Mouse (Mus musculus): Measurements from ENCODE around the gene Ugt1a10. TPM values are rescaled to one million over a fixed set of nuclear protein-coding genes. Genes with fewer than 3 reads are reported as not detected.
A peak's percentile ranks its signal among the peaks of the same experiment; 100 is the strongest.

Gene Ugt1a10
- polyA plus RNA-seq (2014; fragmentation: Nextera tagmentation; extraction: Ambion mirVana): not detected in 2 replicates

DNA sequence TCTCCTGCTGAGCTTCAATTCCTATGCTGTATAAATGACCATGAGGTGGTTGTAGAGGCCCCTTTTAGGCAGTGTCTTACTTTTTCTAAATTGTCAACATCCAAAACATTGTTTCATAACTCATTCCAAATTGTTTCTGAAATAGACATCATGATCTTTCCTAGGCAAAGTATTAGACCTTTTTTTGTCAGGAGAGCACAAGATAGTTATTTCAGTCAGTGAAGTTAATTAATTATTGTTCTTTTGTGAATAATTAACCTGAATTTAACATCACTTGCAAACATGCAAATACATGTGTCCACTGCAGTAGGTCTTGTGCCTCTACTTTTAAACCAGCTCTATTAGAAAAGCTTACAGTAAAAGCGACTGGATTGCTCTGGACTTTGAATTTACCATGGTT, at the start of gene Ugt1a10:
TSS of gene Ugt1a10 (plus strand) at position 301 of the 400 bp plus-strand sequence.
- DNase-seq (ENCODE audit: low spot score): no peak
- Histone ChIP-seq H3K4me1 (ENCODE audit: control insufficient read depth, insufficient read depth, low read length) (no peaks in the 10 kb centered on the region), H3K4me3 (ENCODE audit: low read depth, low read length) (no peak within 1 kb of the TSS), H3K36me3 (ENCODE audit: control insufficient read depth, insufficient read depth, low read length) (no peaks in the 10 kb centered on the region), H3K27ac (replicated peaks; ENCODE audit: low read depth, low read length) (no peak within 1 kb of the TSS), H3K9ac (ENCODE audit: low read length) (no peak within 1 kb of the TSS), H3K9me3 (ENCODE audit: control insufficient read depth, low read length) (no peaks in the 10 kb centered on the region), H3K27me3 (ENCODE audit: control insufficient read depth, insufficient read depth, low read length) (no peaks in the 10 kb centered on the region), H3K4me2 (ENCODE audit: low read depth, severe bottlenecking) (no peak within 1 kb of the TSS)
- no peak for ATAC-seq (ENCODE audit: insufficient number of reproducible peaks, low FRiP score, low TSS enrichment, low read depth)
- 94% methylated on average over 1 of the region's 1 CpGs for WGBS

DNA sequence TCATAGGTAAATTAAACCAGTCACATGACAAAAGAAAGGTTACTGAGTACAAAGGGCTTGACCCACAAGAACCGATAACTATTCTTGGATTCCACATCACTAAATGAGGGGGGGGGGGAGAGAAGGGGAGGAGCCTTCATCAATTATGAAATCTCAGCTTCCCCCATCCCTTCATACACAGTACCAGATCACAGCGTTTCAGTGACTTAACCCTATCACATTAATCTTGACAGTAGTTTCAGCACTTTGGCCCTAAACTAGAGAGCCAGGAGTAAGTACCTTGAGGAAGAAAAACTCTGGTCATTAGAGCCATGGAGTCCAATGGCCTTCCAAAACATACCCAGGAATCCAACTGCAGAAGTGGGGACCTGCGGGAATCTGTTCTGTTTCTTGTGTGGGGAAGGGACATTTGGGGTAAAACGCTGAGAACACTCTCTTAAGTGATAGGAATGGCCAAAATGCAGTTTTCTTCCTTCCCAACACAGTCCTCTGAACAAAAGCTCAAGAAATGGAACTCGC, 47.4 kb upstream of the Ugt1a10 start:
- ATAC-seq (ENCODE audit: insufficient number of reproducible peaks, low FRiP score, low TSS enrichment, low read depth) (peak; percentile 76; the same call in 1 of the 2 replicates), DNase-seq (ENCODE audit: low spot score) (no peak)
- Histone ChIP-seq H3K9me3 (ENCODE audit: control insufficient read depth, low read length) (no peaks in the 10 kb centered on the region), H3K4me3 (ENCODE audit: low read depth, low read length) (peak overlapping the region; percentile 61), H3K4me1 (ENCODE audit: control insufficient read depth, insufficient read depth, low read length) (no peaks in the 10 kb centered on the region), H3K9ac (ENCODE audit: low read length) (peak overlapping the region; percentile 87), H3K4me2 (ENCODE audit: low read depth, severe bottlenecking) (peak overlapping the region; percentile 53), H3K27me3 (ENCODE audit: control insufficient read depth, insufficient read depth, low read length) (no peaks in the 10 kb centered on the region), H3K27ac (replicated peaks; ENCODE audit: low read depth, low read length) (peak overlapping the region; percentile 85), H3K36me3 (ENCODE audit: control insufficient read depth, insufficient read depth, low read length) (no peaks in the 10 kb centered on the region)
- 4% methylated on average over 5 of the region's 5 CpGs for WGBS

DNA sequence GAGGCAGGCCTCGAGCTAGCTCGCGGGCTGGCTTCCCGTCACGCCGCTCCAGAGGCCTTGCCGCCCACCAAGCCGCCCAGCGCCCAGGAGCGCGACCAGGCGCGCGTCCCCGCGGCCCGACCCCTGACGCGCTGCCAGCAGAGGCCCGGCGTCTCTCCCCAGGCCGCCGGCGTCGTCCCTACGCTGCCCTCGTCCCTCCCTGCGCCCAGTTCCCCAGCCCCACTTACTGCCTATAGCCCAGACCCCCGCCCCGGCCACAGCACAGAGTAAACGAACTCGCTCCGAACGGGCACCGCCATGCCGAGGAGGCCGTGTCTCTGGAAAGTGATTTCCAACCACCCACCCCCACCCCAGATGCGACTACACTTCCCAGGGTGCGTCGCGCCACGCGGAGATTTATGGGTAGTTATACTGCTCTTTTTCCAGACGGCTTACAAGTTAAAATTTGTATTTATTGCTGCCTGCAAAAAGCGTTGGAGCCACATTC, 46.9 kb upstream of the Ugt1a10 start, which contains the start of gene Usp40:
TSS of gene Usp40 (minus strand) at position 341 of the 487 bp plus-strand sequence.
- ATAC-seq (ENCODE audit: insufficient number of reproducible peaks, low FRiP score, low TSS enrichment, low read depth) (peak; percentile 97), DNase-seq (ENCODE audit: low spot score) (peak; percentile 84)
- Histone ChIP-seq H3K27me3 (ENCODE audit: control insufficient read depth, insufficient read depth, low read length) (no peaks in the 10 kb centered on the region), H3K9ac (ENCODE audit: low read length) (peak within 1 kb of the TSS; percentile 87), H3K36me3 (ENCODE audit: control insufficient read depth, insufficient read depth, low read length) (no peaks in the 10 kb centered on the region), H3K4me1 (ENCODE audit: control insufficient read depth, insufficient read depth, low read length) (no peaks in the 10 kb centered on the region), H3K4me3 (ENCODE audit: low read depth, low read length) (peak within 1 kb of the TSS; percentile 61), H3K9me3 (ENCODE audit: control insufficient read depth, low read length) (no peaks in the 10 kb centered on the region), H3K27ac (replicated peaks; ENCODE audit: low read depth, low read length) (peak within 1 kb of the TSS; percentile 85), H3K4me2 (ENCODE audit: low read depth, severe bottlenecking) (peak within 1 kb of the TSS; percentile 53)
- under 1% methylated on average over 45 of the region's 45 CpGs for WGBS

DNA sequence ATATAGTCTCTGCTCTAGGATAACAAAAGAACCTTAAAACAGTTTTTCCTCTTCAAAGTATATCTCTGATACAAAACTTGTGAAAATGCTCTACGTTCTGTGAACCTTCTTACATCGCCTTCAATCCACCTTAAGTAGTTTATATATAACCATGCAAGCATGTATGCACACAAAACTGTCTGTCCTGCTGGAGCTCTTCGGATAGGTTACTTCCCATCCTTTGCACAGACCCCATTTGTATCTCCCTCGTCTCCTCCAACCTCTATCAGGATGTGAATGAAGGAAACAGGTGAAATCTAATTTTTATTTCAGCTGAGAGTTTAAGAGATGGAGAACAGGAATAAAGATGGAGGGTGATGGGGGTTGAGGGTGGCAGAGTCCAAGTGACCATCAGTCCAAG, 46.5 kb upstream of the Ugt1a10 start:
- 0 out of 2 replicates have a peak, but pooled peaks have one; percentile 23 for ATAC-seq (ENCODE audit: insufficient number of reproducible peaks, low FRiP score, low TSS enrichment, low read depth)
- no peak overlapping the region for H3K9ac ChIP-seq (ENCODE audit: low read length)
- no peak overlapping the region for H3K27ac ChIP-seq (replicated peaks; ENCODE audit: low read depth, low read length)

DNA sequence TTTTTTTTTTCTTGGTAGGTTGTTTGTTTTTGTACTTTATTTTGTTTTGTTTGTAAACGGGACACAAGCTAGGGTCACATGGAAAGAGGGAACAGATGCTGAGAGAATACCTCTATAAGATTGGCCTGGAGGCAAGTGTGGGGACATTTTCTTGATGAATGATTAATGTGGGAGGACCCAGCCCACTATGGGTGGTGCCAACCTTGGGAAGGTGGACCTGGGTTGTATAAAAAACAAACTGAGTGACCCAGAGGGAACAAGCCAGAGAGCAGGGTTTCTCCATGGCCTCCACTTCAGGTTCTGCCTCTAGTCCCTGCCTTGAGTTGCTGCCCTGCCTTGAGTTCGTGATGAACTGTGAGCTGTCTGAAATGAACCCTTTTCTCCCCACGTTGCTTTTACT, 45.7 kb upstream of the Ugt1a10 start:
- 83% methylated on average over 3 of the region's 3 CpGs for WGBS
- Histone ChIP-seq H3K36me3 (ENCODE audit: control insufficient read depth, insufficient read depth, low read length) (no peaks in the 10 kb centered on the region), H3K9me3 (ENCODE audit: control insufficient read depth, low read length) (no peaks in the 10 kb centered on the region), H3K4me3 (ENCODE audit: low read depth, low read length) (no peak overlapping the region), H3K4me1 (ENCODE audit: control insufficient read depth, insufficient read depth, low read length) (no peaks in the 10 kb centered on the region), H3K4me2 (ENCODE audit: low read depth, severe bottlenecking) (no peak overlapping the region), H3K27ac (replicated peaks; ENCODE audit: low read depth, low read length) (no peak overlapping the region), H3K27me3 (ENCODE audit: control insufficient read depth, insufficient read depth, low read length) (no peaks in the 10 kb centered on the region), H3K9ac (ENCODE audit: low read length) (no peak overlapping the region)
- no peak for ATAC-seq (ENCODE audit: insufficient number of reproducible peaks, low FRiP score, low TSS enrichment, low read depth)
- no peak for DNase-seq (ENCODE audit: low spot score)

More for the DNA sequence above, 46.5 kb upstream of the Ugt1a10 start:
- no peaks in the 10 kb centered on the region for H3K27me3 ChIP-seq (ENCODE audit: control insufficient read depth, insufficient read depth, low read length)
- peak overlapping the region; percentile 53; the same call in 1 of the 2 replicates for H3K4me2 ChIP-seq (ENCODE audit: low read depth, severe bottlenecking)
- H3K4me3 ChIP-seq (ENCODE audit: low read depth, low read length): 0 out of 2 replicates have a peak overlapping the region, but pooled peaks have one; percentile 61
- no peaks in the 10 kb centered on the region for H3K36me3 ChIP-seq (ENCODE audit: control insufficient read depth, insufficient read depth, low read length)
- no peaks in the 10 kb centered on the region for H3K4me1 ChIP-seq (ENCODE audit: control insufficient read depth, insufficient read depth, low read length)
- DNase-seq (ENCODE audit: low spot score): no peak
- 51% methylated on average over 4 of the region's 4 CpGs for WGBS
- H3K9me3 ChIP-seq (ENCODE audit: control insufficient read depth, low read length): no peaks in the 10 kb centered on the region

DNA sequence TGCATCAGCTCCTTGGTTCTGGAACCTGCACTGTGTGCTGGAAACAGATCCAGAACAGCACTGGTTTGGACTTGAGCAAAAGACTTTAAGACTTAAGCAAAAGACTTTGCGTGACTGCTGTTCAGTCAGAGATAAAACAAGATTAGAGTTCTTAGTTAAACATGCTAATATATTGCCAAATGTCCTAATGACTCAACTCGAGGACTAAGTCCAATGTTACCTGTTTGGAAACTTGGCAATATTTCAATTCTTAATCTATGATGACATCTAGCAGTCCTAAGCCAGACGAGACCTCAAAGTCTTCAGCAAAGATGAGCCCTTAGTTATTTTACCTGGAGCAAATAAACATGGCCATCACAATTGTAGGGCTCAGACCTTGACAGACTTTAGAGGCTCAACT, 41.5 kb upstream of the Ugt1a10 start:
- Histone ChIP-seq H3K4me2 (ENCODE audit: low read depth, severe bottlenecking) (no peak overlapping the region), H3K9ac (ENCODE audit: low read length) (no peak overlapping the region), H3K27ac (replicated peaks; ENCODE audit: low read depth, low read length) (no peak overlapping the region), H3K4me3 (ENCODE audit: low read depth, low read length) (no peak overlapping the region), H3K4me1 (ENCODE audit: control insufficient read depth, insufficient read depth, low read length) (no peaks in the 10 kb centered on the region), H3K36me3 (ENCODE audit: control insufficient read depth, insufficient read depth, low read length) (no peaks in the 10 kb centered on the region), H3K27me3 (ENCODE audit: control insufficient read depth, insufficient read depth, low read length) (no peaks in the 10 kb centered on the region), H3K9me3 (ENCODE audit: control insufficient read depth, low read length) (no peaks in the 10 kb centered on the region; the same call in 1 of the 2 replicates)
- no peak for DNase-seq (ENCODE audit: low spot score)
- no peak for ATAC-seq (ENCODE audit: insufficient number of reproducible peaks, low FRiP score, low TSS enrichment, low read depth)
- 81% methylated on average over 3 of the region's 3 CpGs for WGBS

DNA sequence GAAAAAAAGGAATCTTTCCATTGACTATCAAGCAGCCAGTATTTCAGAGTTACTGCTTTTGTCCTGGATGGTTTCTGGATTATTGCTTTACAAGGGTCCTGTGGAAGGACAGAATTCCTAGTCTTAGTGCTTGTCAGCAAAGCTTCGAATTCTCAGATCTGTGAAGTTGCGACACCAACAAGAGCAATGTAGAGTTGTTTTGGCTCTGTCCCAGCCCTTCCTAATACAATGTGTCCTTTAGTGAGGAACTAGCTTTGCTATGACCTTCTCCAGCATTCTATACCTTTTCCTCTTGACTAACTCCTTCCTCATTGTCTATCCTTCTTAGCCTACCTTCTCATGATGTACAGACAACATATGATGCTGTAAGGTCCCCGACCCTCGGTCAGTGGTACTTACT, 41.0 kb upstream of the Ugt1a10 start:
- WGBS: 97% methylated on average over 4 of the region's 4 CpGs
- Histone ChIP-seq H3K4me2 (ENCODE audit: low read depth, severe bottlenecking) (no peak overlapping the region), H3K9me3 (ENCODE audit: control insufficient read depth, low read length) (no peaks in the 10 kb centered on the region; the same call in 1 of the 2 replicates), H3K4me3 (ENCODE audit: low read depth, low read length) (no peak overlapping the region), H3K36me3 (ENCODE audit: control insufficient read depth, insufficient read depth, low read length) (no peaks in the 10 kb centered on the region), H3K27ac (replicated peaks; ENCODE audit: low read depth, low read length) (no peak overlapping the region), H3K4me1 (ENCODE audit: control insufficient read depth, insufficient read depth, low read length) (no peaks in the 10 kb centered on the region), H3K27me3 (ENCODE audit: control insufficient read depth, insufficient read depth, low read length) (no peaks in the 10 kb centered on the region), H3K9ac (ENCODE audit: low read length) (no peak overlapping the region)
- DNase-seq (ENCODE audit: low spot score) (no peak), ATAC-seq (ENCODE audit: insufficient number of reproducible peaks, low FRiP score, low TSS enrichment, low read depth) (no peak)

DNA sequence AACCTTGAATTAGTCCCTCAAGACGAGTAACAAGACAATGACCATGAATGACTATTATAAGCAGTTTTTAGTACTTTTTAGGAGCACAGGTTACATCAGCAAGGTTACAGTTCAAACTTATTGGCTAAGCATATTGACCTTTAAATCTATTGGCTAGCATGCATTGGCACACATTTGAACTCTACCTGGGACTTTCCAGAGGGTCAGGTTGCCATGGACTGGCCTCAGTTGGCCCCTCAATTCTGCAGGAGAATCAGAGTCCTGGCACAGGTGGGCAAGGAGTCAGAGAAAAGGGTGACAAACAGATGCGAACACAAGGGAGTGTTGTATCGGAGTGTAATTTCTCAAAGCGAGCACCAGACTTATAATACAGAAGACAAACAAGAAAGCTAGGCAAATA, 40.5 kb upstream of the Ugt1a10 start:
- WGBS: 96% methylated on average over 4 of the region's 4 CpGs
- Histone ChIP-seq H3K27ac (replicated peaks; ENCODE audit: low read depth, low read length) (no peak overlapping the region), H3K4me2 (ENCODE audit: low read depth, severe bottlenecking) (no peak overlapping the region), H3K9me3 (ENCODE audit: control insufficient read depth, low read length) (no peaks in the 10 kb centered on the region; the same call in 1 of the 2 replicates), H3K27me3 (ENCODE audit: control insufficient read depth, insufficient read depth, low read length) (no peaks in the 10 kb centered on the region), H3K36me3 (ENCODE audit: control insufficient read depth, insufficient read depth, low read length) (no peaks in the 10 kb centered on the region), H3K9ac (ENCODE audit: low read length) (no peak overlapping the region), H3K4me3 (ENCODE audit: low read depth, low read length) (no peak overlapping the region), H3K4me1 (ENCODE audit: control insufficient read depth, insufficient read depth, low read length) (no peaks in the 10 kb centered on the region)
- ATAC-seq (ENCODE audit: insufficient number of reproducible peaks, low FRiP score, low TSS enrichment, low read depth): no peak
- no peak for DNase-seq (ENCODE audit: low spot score)
